Mouse (Mus musculus) spleen, postnatal 14 days (tissue): Measurements from ENCODE around the gene Tle6.

Experiments used
- DNase-seq, 2 experiments: peaks; one replicate each; pipeline ENCODE4 v3.0.0; 2021 to 2022; ENCODE audit warnings: low spot score in 2 of 2

Gene Tle6

GRCm38 (mm10) chr10:81563481-81563880 lies 37.4 kb downstream of the Tle6 start:
- DNase-seq, result no peak

DNA sequence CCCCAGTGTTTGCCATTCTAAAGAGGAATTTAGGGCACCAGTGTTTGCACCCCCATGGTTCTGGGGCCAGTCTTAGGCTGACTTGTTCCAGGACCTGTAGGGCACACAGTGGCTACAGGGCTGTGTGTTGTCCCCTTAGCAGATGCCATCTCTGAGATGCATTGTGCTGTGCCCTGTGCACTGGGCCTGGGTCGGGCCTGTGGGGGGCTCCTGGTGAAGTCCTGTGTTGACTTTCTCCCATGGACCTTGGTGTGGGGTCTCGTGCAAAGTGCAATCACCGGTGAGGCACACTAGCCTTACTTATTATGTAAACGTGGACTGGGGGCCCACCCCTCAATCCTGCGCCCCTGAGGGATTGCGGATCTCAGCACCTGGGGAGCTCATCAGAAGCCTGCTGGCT lies 38.5 kb downstream of the Tle6 start:
- DNase-seq, result no peak

DNA sequence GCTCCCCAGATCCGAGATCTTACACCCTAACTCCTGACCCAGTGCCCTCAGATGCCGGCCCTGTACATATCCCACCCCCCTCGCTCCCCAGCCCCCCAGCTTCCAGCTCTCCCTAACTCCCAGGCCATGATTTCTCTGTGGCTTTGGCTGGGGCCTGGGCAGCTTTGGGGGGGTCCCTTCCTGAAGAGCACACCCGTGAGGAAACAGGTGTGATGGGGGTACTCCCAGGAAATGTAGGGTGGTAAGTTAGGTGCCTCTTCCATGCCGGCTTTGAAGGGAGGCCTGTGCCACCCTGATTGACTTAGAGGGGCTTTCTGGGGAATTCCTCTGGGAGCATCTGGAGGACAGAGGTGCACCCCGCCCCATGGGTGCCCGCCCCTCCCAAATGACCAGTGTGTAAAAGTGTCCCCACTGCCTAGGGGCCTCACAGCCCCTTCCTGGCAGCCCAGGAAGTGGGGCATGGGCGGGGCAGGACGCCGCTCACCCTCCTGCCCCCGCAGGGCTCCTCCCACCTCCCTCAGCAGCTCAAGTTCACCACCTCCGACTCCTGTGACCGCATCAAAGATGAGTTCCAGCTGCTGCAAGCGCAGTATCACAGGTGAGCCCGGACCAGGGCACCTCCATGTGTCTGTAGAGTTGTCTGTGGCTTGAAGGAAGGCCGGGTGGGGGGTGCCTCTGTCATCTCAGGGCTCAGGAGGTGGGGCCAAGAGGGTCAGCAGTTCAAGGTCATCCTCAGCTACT lies 40.0 kb downstream of the Tle6 start:
- peak in 1 of 2 experiments; percentile 50 for DNase-seq

- peak in 1 of 2 experiments; percentile 54 for DNase-seq
These were observed 41.0 kb downstream of the Tle6 start for GRCm38 (mm10) chr10:81559627-81560539.

DNA sequence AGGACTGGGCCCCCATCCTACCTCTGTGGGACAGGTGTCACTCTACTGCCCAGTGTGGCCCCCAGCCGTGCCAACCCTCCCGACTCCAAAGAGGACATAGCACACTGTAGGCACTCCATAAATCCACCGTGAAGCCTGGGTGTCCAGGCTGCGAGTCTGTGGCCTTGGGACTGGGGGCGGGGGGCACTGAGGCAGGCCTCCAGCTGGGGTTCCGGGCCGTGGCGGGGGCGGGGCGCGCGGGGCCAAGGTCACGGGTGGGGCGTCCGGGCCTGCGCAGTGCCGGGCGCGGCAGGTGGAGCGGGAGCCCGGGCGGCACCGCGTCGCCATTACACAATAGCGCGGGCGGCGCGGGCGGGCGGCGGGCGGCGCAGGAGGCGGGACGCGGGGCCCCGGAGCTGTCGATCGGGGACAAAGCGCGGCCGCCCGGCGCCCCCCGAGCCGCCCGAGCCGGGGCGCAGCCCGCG lies 41.7 kb downstream of the Tle6 start, which contains the start of gene Aes:
Gene Aes, plus strand, starts transcription at position 326 of the 464 bp plus-strand sequence.
- DNase-seq, result peak; percentile 62 to 67

DNA sequence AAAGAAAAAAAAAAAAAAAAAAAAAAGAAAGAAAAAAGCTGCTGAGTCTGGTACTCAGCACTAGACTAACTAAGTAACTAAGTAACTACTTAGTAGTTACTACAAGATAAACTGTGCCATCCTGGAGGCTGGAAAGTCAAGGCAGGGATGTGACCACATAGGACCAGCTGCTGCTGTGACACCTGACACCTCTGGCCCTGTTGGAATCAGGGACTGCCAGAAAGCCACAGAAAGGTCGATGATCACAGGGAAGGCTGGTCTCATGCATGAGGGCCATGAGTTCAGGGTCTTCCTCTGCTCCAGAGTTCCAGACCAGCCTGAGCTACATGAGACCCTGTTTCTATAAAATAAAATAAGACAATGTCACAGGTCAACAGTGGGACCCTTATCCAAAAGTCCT lies 43.4 kb downstream of the Tle6 start:
- DNase-seq, result no peak

GRCm38 (mm10) chr10:81556282-81556681 lies 44.6 kb downstream of the Tle6 start:
- DNase-seq, result no peak

DNA sequence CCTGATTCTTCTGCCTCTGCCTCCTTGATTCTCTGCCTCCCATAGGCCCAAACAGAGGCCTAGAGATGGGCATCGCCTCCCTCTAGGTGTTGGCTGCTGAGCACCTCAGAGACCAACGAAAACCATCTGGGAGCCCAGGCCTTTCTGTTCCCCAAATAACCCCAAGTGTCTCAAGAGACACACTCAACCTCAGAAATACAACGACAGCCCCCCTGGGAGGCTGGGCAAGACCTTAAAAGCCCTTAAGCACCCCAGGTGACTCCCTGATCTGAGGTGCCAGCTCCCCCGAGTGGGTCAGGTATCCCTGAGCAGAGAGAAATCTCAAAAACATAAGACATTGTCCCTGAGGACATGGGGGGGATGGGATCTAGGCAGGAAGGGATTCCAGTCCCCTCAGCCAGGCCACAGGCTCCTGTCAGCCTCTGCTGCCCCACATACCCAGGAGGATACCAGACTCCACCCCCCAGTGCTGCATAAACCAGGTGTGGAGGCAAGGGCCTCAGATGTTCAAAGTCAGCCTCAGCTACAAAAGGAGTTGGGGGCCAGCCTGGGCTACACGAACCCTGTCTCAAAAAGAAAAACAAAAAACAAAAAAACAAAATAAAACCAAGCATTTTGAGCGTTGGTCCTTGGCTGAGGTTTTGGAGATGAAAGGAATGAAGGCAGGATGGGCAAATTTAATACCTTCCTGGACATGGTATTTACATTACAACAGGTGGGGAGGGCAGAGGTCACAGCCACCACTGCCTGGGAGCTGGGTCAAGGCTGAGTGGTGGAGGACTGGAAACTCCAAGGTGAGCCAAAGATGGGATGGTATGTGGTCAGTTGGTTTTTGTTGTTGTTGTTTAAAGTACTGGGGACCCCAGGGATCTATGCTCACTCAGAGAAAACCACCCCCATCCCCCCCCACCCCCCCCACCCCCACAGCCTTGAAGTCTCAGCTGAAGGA lies 46.8 kb downstream of the Tle6 start:
- no peak for DNase-seq

DNA sequence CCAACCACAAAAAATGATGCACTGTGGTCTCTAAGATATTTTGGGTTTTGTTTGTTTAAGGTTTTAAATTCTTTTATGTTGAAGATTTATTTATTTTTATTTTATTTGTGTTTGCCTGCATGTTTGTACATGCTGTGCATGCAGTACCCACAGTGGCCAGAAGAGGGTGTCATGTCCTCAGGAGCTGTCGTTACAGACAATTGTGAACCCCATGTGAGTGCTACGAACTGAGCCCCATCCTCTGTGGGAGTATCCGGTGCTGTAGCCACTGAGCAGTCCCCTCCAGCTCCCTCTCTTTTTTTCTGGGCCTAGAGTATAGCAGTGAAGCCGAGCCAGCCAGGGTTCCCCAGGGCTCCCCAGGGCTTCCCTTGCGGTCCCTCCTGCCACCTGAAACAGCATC lies 47.6 kb downstream of the Tle6 start:
- DNase-seq, result peak in 1 of 2 experiments; percentile 54

DNA sequence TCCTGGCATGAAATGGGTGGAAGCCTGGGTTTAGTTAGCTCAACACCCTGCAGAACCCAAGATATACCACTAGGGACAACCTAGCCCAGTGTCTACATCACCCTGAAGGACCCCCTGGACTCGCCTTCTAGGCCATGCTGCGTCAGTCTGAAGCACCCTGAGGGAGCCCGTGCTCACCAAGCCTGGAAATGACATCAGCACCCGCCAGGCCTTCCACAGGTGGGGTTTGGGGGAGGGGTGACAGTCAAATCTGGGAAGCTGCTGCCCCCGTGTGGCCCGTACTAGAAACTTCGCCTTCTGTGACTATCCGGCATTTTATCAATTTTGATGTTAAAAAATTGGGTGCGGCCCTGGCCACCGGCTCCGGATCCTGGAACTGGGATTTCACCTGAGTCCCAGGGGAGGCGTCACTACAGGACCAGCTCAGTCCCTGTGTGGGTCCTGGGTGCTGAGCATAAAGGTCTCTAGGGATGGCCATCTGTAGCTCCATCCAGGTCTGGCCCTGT lies 49.2 kb downstream of the Tle6 start:
- peak; percentile 57 to 67 for DNase-seq

GRCm38 (mm10) chr10:81550257-81550656 lies 50.6 kb downstream of the Tle6 start:
- DNase-seq, result peak; percentile 61 to 77

- DNase-seq, result no peak
These were observed 51.9 kb downstream of the Tle6 start for GRCm38 (mm10) chr10:81548944-81549343.

GRCm38 (mm10) chr10:81546788-81547571 lies 53.9 kb downstream of the Tle6 start:
- DNase-seq, result no peak

DNA sequence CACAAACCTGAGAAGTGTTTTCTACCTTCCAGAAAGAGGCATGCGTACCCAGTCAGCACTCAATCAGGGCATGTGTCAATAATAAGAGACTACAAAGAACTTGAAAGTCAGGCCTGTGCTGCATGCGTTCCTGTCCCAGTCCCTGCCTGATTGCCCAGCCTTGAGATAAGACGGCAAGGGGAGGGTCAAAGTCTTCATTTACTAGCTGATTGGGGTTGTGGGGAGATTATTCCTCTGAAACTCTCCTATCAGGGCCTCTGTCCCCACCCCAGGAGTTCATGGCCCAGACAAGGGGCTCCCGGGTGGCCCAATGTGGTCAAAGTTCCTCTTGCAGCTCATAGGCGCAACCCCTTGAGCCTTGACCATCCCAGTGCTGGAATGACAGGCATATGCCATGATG lies 54.5 kb downstream of the Tle6 start:
- no peak for DNase-seq

DNA sequence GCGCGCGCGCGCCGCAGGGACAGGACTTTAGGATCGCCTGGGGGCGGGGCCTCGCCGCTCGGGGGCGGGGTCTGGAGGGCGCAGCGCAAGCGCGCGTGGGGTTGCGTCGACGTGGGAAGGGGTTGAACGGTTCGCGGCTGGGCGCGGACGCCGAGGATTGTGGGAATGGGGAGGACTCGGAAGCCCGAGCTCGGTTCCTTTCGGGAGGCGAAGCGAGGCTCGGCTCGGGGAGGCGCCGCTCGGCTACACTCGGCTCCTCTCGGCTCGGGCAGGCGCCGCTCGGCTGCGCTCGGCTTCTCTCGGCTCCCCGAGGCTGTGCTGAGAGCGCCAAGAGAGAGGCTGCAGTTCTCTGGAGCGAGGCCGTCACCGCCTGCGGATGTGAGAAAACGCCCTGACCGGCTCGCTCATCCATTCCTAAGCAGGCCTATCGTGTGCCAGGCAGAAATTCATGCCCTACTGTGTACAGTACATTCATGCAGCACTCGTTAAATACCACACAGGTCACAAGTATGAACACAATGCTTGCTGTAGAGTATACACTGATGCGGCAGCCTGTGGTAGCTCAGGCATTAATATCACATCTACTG lies 55.6 kb downstream of the Tle6 start, which contains the start of gene Gna11:
Gene Gna11, minus strand, starts transcription at position 30 of the 587 bp plus-strand sequence.
- peak; percentile 99 for DNase-seq

DNA sequence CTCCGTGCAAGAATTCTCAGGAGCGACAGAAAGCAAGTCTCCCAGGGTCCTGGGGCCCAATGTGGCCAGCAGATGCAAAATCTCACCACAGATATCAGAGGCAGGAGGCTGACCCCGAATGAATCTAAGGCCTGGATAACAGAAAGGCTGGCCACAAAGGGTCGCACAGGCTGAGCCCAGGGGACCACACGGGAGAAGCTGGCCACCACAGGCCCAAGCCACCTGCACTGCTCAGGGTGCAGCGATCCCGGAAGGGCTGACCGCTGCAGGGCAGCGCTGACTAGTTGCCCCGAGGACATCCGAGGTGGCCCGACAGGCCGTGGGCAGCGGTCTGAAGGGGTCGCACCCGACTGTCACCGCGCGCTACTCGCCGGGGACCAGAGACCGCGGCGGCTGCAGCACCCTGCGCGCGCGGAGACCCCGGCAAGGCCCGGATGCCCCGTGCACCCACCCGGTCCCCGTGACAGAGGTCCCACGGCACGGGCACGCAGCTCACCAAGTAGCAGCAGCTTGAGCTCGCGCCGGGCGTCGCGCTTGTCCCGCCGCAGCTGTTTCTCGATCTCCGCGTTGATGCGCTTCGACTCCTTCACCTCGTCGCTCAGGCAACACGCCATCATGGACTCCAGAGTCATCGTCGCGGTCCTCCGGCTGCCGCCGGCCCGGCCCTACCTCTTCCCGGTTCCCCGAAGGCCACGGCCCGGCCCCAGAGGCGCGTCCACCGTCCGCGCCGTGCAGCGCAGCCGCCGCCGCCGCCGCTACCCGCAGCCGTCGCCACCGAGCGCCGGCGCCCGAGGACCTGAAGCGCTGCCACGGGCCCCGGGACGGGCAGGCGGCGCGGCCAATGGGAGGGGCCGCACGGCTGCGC lies 56.3 kb downstream of the Tle6 start:
- DNase-seq, result no peak

GRCm38 (mm10) chr10:81543633-81544032 lies 57.2 kb downstream of the Tle6 start:
- DNase-seq, result no peak

DNA sequence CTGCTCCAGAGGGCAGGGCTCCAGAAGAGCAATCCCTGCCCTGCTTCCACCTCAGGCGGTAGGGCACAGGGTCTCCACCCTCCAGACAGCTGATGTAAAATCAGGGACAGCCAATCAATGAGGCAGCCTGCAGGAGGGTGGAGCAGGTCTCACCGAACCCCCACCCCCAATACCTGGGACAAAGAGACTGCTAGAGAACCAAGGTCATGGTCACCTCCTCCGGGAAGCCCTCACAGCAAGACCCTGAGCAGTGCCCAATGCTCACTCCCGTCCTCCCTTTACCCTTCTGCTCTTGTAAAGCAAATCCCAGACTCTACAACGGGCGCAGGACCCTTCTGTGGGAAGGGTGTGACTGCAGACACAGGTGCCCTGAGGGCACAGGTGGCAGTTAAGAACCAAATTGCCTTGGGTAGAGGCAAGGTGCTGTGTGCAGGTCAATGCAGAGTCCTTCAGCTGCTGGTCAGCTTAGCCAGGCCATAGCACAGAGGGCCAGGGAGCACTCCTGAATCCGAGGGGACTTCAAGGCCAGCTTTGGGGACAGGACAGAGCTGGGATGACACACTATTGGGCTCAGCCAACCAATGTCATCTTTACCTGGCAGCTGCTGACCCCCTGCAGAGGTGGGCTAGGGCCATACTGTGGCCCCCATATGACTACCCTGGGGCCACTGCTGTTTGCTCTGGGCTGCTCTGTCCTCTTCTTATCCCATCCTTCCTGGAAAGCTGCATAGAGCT lies 58.0 kb downstream of the Tle6 start:
- no peak for DNase-seq
